Mouse (Mus musculus) stomach, postnatal 0 days (tissue): ENCODE data around the gene Rraga.

Source experiments
- CTCF ChIP-seq: IDR thresholded peaks from 2 replicates; pipeline ENCODE4 v1.5.1; 2016; ENCODE audit warnings: antibody characterized with exemption, low read depth, mild to moderate bottlenecking, moderate library complexity
- EP300 ChIP-seq: optimal IDR thresholded peaks from 2 replicates; pipeline ENCODE3; 2016; ENCODE audit warnings: antibody characterized with exemption

DNA sequence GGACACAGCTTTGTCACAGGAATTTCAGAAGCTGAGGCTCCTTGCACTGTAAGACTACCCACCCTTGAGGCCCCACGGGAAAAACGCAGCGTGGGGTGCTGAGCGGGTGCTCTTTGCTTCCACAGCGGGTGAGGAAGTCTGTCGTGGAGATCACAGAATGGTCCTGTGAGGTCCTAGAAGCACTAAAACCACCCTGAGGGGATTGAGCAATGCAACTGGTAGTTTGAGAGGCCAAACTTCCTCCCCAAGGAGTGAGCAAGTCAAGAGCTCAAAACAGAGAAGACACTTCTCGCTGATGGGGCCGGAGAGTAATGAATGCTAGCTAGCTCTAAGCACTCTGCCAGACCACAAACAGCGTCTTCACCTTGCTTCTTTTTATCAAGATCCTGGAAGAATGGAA lies 27.1 kb upstream of the Rraga start:
- TF ChIP-seq CTCF (no peak), EP300 (no peak)
